Mouse (Mus musculus) heart, embryonic 11.5 days (tissue): ENCODE data around the gene Farp1. TPM values are rescaled to one million over a fixed set of nuclear protein-coding genes. Genes with fewer than 3 reads are reported as not detected.
"Not testable (repeated sequence)": the region's sequence is repeated elsewhere in the genome, so short reads cannot be mapped to it uniquely, and the experiment has no call there.

Source experiments
- ATAC-seq: fragments of 200-750 bp; cut with Nextera tagmentation; replicated peaks from 2 replicates; pipeline ENCODE4 v1.8.0; 2017; ENCODE audit warnings: moderate library complexity; ENCODE audit not compliant: insufficient number of reproducible peaks, low FRiP score, low TSS enrichment
- H3K27ac ChIP-seq: fragments of 300-500 bp; sonication (generic); 2 replicates; pipeline ENCODE4 v1.5.1; 2014; ENCODE audit warnings: mild to moderate bottlenecking, low read depth, low read length
- H3K27me3 ChIP-seq: fragments of 300-500 bp; sonication (generic); 2 replicates; pipeline ENCODE4 v1.6.1; 2014; ENCODE audit warnings: mild to moderate bottlenecking, low read length, mixed read lengths; ENCODE audit not compliant: control insufficient read depth, insufficient read depth
- H3K36me3 ChIP-seq: fragments of 300-500 bp; sonication (generic); 2 replicates; pipeline ENCODE4 v1.6.1; 2014; ENCODE audit warnings: mild to moderate bottlenecking, low read length, moderate library complexity, mixed read lengths; ENCODE audit not compliant: control insufficient read depth, insufficient read depth
- H3K4me1 ChIP-seq: fragments of 300-500 bp; sonication (generic); 2 replicates; pipeline ENCODE4 v1.6.1; 2014; ENCODE audit warnings: low read length; ENCODE audit not compliant: control insufficient read depth, insufficient read depth
- H3K4me2 ChIP-seq: fragments of 300-500 bp; sonication (generic); 2 replicates; pipeline ENCODE4 v1.6.1; 2014; ENCODE audit warnings: mild to moderate bottlenecking, moderate library complexity
- H3K4me3 ChIP-seq: fragments of 300-500 bp; sonication (generic); 2 replicates; pipeline ENCODE4 v1.5.1; 2014; ENCODE audit warnings: low read depth, low read length
- H3K9ac ChIP-seq: fragments of 300-500 bp; sonication (generic); 2 replicates; pipeline ENCODE4 v1.6.1; 2014; ENCODE audit warnings: mild to moderate bottlenecking, low read depth, low read length, moderate library complexity
- H3K9me3 ChIP-seq: fragments of 300-500 bp; sonication (generic); replicated peaks from 2 replicates; pipeline ENCODE4 v1.6.1; 2016; ENCODE audit warnings: low read length; ENCODE audit not compliant: control insufficient read depth
- WGBS: fragments of 180-500 bp; shearing (Covaris S2); extraction: QIAGEN DNeasy Blood & Tissue Kit; methylation state at CpG from one replicate; pipeline ENCODE4 v1.1.7; 2014; ENCODE audit not compliant: insufficient replicate concordance; 5-methylcytosine and 5-hydroxymethylcytosine counted together
- polyA plus RNA-seq: library from polyadenylated mRNA; unstranded; fragments of >200 nt; fragmentation: Nextera tagmentation; extraction: Ambion mirVana; gene quantifications from 2 replicates; pipeline ENCODE4 v1.2.1, GENCODE M21; 2014

The Farp1 gene
- polyA plus RNA-seq, 1 experiment from 2014 or later = 28.1 TPM

- Histone ChIP-seq H3K4me2 (0 out of 2 replicates have a peak overlapping the region, but pooled peaks have one; percentile 14), H3K27ac (0 out of 2 replicates have a peak overlapping the region, but pooled peaks have one; percentile 35), H3K4me1 (peaks cover 31% of the 10 kb centered on the region)
Measured at GRCm38 (mm10) chr14:121128858-121129800, 94.1 kb downstream of the Farp1 start.

GRCm38 (mm10) chr14:121130351-121130750 is 95.4 kb downstream of the Farp1 start:
- H3K36me3 ChIP-seq, H3K9me3 ChIP-seq, H3K27ac ChIP-seq, H3K4me2 ChIP-seq, H3K27me3 ChIP-seq, ATAC-seq, H3K4me3 ChIP-seq, H3K9ac ChIP-seq: not testable (repeated sequence)
- WGBS = no CpG with 5 or more reads among the region's 1 CpGs
- peaks cover 35% of the 10 kb centered on the region for H3K4me1 ChIP-seq

More at GRCm38 (mm10) chr14:121128858-121129800, 94.1 kb downstream of the Farp1 start:
- Histone ChIP-seq H3K9ac (peak overlapping the region; percentile 56; the same call in 1 of the 2 replicates), H3K4me3 (no peak overlapping the region), H3K27me3 (no peaks in the 10 kb centered on the region), H3K36me3 (no peaks in the 10 kb centered on the region), H3K9me3 (no peaks in the 10 kb centered on the region)
- 53% methylated on average over 20 of the region's 20 CpGs for WGBS
- ATAC-seq = no peak

GRCm38 (mm10) chr14:121134414-121134813 is 99.4 kb downstream of the Farp1 start:
- Histone ChIP-seq H3K27ac (peak overlapping the region; percentile 1; the same call in 1 of the 2 replicates), H3K4me2 (no peak overlapping the region), H3K9me3 (no peaks in the 10 kb centered on the region), H3K9ac (no peak overlapping the region), H3K36me3 (no peaks in the 10 kb centered on the region), H3K4me3 (no peak overlapping the region), H3K27me3 (no peaks in the 10 kb centered on the region), H3K4me1 (peaks cover 50% of the 10 kb centered on the region)
- ATAC-seq = 0 out of 2 replicates have a peak, but pooled peaks have one; percentile 20
- WGBS = 29% methylated on average over 3 of the region's 3 CpGs

- Histone ChIP-seq H3K9me3 (no peaks in the 10 kb centered on the region), H3K4me2 (no peak overlapping the region), H3K27me3 (no peaks in the 10 kb centered on the region), H3K4me3 (no peak overlapping the region), H3K9ac (no peak overlapping the region), H3K4me1 (peaks cover 42% of the 10 kb centered on the region), H3K36me3 (no peaks in the 10 kb centered on the region), H3K27ac (no peak overlapping the region)
- WGBS = 87% methylated on average over 7 of the region's 7 CpGs
- ATAC-seq = no peak
Measured at GRCm38 (mm10) chr14:121143831-121144455, 108.9 kb downstream of the Farp1 start.

- no peak overlapping the region for H3K4me3 ChIP-seq
- H3K4me2 ChIP-seq = no peak overlapping the region
- ATAC-seq = no peak
- H3K36me3 ChIP-seq = no peaks in the 10 kb centered on the region
- WGBS = 47% methylated on average over 2 of the region's 2 CpGs
- H3K4me1 ChIP-seq = peaks cover 42% of the 10 kb centered on the region
- H3K27ac ChIP-seq = no peak overlapping the region
- no peak overlapping the region for H3K9ac ChIP-seq
- no peaks in the 10 kb centered on the region for H3K9me3 ChIP-seq
- H3K27me3 ChIP-seq = no peaks in the 10 kb centered on the region
Measured at GRCm38 (mm10) chr14:121144496-121144895, 109.5 kb downstream of the Farp1 start.

GRCm38 (mm10) chr14:121145291-121145690 is 110.3 kb downstream of the Farp1 start:
- Histone ChIP-seq H3K9me3 (no peaks in the 10 kb centered on the region), H3K27me3 (no peaks in the 10 kb centered on the region), H3K27ac (no peak overlapping the region), H3K4me2 (peak overlapping the region; percentile 46), H3K4me1 (peaks cover 37% of the 10 kb centered on the region), H3K4me3 (no peak overlapping the region), H3K9ac (no peak overlapping the region), H3K36me3 (no peaks in the 10 kb centered on the region)
- WGBS = 44% methylated on average over 3 of the region's 3 CpGs
- ATAC-seq = no peak

- Histone ChIP-seq H3K4me1 (peaks cover 36% of the 10 kb centered on the region), H3K36me3 (no peaks in the 10 kb centered on the region), H3K4me3 (no peak overlapping the region), H3K27ac (no peak overlapping the region), H3K9ac (no peak overlapping the region), H3K4me2 (peak overlapping the region; percentile 46), H3K9me3 (no peaks in the 10 kb centered on the region), H3K27me3 (no peaks in the 10 kb centered on the region)
- 14% methylated on average over 10 of the region's 10 CpGs for whole genome bisulfite sequencing
- 0 out of 2 replicates have a peak, but pooled peaks have one; percentile 10 for ATAC-seq
Measured at GRCm38 (mm10) chr14:121145698-121146097, 110.7 kb downstream of the Farp1 start.

GRCm38 (mm10) chr14:121146213-121146612 is 111.2 kb downstream of the Farp1 start:
- Histone ChIP-seq H3K9ac (no peak overlapping the region), H3K27me3 (no peaks in the 10 kb centered on the region), H3K36me3 (no peaks in the 10 kb centered on the region), H3K4me1 (peaks cover 34% of the 10 kb centered on the region), H3K4me3 (no peak overlapping the region), H3K9me3 (no peaks in the 10 kb centered on the region), H3K4me2 (no peak overlapping the region), H3K27ac (no peak overlapping the region)
- WGBS = 42% methylated on average over 7 of the region's 7 CpGs
- ATAC-seq = no peak
